Mouse (Mus musculus): ENCODE measurements around the gene Ptpn6.

The Ptpn6 gene

DNA sequence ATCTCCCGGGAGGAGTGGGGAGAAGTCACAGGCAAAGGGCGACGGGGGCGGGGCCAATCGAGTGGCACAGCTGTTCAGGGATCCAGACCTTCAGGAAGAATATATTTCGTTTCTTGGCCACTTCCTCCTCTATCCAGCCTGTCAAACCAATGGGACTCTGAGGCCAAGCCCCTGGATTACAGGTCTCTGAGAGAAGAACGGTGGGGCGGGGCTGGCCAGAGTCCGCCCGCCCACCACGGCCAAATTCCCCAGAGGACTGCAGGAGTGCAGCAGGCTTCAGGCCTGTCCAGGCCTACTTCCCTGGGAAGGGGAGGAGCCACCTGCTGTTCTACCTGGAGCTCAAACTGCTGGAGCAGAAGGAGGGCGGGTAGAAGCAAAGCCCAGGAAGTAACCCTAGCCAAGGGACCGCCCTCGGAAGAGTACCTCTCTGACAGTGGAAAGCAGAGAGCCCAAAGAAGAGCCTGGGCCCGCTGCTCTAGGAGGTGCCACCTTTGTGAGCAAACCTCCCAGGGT, at the start of gene Ptpn6:
Ptpn6 (minus strand) TSS at position 204 of the 513 bp plus-strand sequence.
- peak; percentile 90 to 93 for DNase-seq

DNA sequence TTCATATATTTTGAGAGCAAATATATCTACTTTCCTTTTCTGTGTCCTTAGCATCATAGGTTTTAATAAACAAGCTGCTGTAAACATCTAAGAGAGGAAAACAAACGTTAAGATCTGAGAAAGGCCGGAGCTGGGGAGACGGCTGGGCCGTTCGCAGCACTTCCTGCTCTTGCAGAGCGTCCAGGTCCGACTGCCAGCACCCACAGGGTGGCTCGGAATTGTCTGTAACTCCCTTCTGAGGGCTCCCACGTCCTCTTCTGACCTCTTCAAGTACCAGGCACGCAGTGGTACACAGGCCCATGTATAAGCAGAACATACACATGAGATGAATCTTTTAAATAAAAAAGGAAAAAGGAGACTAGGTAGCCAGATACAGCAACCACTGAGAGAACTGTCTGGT, 49.2 kb upstream of the Ptpn6 start:
- no peak for DNase-seq

DNA sequence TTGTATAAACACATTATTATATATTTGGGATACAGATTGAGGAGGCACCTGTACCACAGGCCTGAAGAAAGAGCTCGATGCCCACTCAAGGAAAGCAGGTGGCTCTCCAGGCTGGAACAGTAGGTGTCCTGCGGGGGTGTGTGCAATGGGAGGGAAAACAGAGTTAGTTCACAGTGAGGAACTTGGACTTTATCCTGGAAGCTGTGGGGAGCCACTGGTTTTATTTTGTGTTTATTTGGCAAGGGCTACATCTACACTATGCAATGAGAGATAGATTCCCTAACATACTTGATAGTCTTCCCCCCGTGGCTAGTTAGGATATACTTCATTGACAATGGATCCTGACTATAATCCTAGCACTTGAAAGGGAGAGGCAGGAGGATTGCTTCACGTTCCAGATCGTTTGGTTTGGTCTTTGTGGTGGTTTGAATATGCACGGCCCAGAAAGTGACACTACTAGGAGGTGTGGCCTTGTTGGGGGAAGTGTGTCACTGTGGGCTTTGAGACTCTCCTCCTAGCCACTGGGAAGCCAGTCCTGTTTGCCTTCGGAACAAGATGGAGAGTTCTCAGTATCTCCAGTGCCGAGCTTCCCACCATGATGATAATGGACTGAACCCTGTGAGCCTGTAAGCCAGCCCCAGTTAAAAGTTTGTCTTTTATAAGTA, 48.4 kb upstream of the Ptpn6 start:
- DNase-seq: no peak

DNA sequence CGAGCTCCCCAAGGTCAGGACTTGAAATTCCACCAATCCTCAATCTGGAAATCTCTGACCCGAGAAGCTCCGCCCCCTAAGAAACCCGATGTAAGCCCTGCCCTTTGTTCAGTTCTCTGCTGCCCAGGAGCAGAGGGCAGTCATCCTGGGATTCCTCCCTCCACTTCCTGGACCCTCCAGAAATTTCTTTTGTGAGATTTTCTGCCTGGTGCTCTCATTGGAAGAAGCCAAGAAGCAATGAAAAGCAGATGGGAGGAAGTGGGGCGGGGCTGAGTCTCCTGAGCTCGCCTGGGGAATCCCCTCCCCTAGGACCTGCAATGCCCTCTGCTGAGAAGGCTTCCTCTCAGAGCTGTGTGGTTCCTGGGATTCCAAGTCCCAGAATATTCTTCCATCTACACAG, 43.9 kb upstream of the Ptpn6 start:
- DNase-seq: no peak

DNA sequence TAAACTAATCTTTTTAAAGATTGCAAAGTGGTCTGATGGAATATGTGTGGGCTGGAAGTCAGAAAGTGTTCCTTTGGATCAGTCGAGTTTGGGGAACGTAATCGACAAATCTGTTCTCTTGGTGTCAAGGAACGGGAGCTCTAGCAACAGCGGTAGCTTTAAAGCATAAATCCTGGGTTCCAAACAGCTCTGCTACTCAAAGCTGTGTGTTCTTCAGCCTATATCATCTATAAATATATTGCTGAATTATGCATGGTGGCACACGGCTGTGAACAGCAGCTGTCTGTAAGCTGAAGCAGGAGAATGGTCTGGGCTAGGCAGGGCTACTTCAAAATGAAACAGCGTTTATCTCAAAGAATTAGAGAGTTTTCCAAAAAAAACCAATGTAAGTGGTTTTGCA, 42.4 kb upstream of the Ptpn6 start:
- DNase-seq: no peak

DNA sequence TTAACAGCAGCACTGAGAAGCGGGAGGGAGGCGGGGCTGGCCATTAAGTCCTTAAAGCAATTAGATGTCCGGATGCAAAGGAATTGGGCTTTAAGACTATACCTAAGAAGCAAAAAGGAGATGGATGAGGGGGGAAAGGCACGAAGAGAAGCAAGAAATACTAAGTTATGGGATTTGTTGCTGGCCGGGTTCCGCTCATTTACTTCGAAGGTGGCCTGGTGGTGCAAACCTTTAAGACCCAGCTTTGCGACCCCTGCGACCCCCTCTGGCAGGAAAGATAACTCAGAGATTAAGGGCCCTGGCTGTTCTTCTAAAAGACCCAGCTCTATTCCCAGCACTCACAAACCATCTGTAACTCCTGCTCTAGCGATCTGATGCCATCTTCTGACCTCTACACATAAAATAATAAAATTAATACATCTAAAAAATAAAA, 41.5 kb upstream of the Ptpn6 start:
- DNase-seq: no peak

DNA sequence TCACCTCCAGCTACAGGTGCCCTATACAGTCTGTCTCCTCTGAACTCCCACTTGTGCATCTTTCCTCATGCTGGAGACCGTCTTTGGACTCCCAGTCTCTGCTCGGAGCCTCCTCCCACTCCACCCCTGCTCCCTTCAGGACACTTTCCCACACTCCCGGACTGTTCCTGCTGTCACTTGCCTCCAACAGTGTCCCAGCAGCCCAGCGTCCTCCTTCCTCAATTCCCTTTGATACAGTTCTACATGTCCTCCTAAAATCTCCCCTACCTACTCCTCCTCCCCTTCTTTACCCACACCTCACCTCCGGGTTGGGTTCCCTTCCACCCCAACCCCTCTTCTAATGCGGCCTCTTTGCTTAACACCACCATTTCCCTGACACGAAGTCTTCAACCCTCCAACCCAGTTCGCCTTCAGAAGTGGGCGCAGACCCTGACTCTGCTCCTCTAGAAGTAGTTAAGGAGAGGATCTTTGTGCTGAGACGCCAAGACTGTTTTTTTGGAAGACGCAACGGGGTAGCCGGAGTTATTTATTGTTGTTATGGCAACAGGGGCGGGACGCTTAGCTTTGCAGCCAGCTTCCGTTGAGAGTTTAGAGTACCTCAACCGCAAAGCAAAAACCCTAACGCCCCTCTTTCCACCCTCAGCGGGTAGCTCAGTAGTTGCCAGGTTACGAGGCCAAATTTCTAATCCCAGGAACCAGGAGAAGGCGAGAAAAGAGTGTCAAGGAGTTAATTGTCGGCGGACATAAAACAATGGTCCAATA, 40.9 kb upstream of the Ptpn6 start, which contains the start of gene Lrrc23:
Lrrc23 (minus strand) TSS at position 506 of the 762 bp plus-strand sequence.
- DNase-seq: peak; percentile 55 to 63

DNA sequence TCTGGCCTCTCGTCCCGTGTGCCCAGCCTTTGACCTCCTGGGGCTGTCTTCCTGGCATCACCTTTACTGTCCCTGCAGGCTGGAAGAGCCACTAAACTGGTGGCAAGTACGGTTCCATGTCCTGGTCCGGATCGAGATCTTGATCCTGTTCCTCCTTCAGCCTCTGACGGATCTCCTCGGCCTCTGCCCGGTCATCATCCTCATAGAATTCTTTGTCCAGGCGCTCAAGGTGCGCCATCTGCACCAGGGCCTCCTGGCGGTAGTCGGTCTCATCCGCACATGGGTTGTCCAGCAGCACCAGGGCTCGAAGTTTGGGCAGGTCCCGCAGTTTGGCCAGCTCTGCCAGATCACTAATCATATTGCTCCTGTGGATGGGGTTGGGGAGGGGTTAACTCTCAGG, 32.0 kb upstream of the Ptpn6 start:
- DNase-seq: no peak

DNA sequence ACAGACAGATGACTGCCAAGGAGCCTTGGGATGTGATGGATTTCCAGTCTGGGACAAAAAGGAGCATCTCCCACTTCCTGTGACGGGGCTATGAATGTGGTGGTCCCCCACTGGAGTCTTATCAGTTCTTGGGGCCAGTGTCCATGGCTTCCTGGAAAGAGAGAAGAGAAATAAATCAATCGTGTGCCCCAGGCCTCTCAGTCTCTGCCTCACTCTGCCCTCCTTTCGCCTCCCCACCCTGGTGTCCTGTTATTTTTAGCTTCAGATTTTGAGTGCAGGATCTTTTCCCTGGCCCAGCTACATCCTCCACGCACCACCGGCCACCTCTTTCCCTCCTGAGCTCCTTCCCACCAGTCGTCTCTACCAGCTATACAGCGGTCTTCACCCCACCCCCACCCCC, 31.5 kb upstream of the Ptpn6 start:
- no peak for DNase-seq

DNA sequence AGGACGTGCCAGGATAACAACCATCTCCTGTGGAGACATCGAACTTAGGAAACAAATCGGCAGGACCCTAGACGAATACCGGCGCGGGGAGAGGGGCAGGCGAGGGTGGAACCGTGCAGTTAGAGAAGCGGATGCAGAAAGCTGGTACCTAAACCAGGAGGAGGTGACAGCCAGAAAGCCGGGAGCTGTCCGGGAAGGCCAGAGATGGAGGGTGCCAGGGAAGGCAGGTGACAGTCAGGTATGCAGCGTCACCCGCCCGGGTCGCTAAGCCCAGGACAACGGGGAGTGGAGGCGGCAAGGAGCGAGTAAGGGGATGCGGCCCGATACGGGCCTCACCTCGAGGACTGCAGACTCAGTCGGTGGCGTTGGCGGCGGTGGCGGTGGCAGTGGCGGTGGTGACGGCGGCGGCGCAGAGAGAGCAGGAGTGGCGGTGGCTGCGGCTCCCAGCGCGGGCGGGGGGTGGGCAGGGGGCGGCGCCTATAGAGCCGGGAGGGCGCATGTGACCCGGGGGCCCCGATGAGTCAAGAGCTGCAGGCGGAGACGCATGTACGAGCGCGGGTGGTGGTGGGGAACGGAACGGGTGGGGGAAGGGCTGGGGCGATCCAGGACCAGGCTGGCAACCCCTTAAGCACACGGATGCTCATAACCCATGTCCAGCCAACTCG, 30.7 kb upstream of the Ptpn6 start, which contains the start of gene Eno2:
Eno2 (minus strand) TSS at position 573 of the 665 bp plus-strand sequence.
- peak in 1 of 2 experiments; percentile 38 for DNase-seq

DNA sequence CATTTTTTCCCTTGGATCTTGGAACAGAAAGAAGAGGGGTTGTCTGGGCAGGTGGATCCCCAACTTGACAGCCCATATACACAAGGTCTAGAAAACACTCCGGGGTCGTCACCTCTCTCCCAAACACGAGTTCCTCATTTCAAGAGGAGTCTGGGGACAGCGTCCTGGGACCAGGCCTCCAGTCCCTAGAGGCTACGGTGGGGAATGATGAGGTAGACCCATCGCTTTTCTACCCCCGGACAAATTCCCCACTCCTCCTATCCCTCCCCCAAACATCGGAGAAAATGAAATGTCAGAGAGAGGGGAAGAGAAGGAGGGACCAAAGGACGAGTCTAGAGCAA, 30.2 kb upstream of the Ptpn6 start:
- no peak for DNase-seq

DNA sequence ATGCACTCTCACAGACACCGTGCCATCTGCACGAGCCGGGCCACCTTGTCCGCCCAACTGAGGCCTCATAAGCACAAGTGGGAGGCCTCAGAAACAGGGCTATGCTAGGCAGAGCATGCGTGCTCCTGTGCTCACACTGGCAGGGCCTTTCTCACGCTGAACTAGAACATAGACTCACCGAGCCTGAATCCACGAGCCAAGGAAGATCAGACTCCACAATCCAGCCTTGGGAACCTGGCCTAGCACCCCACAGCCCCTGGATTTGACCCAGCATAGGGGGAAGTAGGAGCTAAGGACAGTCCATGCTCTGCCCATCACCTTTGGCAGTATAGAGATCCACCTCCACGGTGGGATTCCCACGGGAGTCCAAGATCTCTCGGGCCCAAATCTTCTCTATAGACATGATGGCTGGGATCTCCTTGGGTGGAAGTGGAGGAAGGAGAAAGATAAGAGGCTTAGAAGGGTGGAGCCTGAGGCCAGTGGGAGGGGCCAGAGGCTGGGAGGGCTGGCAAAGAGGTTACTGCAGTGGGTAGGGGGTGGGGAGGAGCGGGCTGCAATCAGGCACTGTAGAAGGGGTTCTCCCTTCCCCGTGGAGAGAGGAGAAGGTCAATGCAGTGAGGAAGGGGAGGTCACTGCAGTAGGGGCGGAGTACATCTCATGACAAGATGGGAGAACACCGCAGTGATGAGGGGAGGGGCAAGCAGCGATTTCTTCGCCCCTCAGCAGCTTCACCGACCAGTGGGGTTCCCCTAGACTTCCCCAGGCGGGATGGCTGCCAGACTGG, 29.6 kb upstream of the Ptpn6 start:
- DNase-seq: no peak

DNA sequence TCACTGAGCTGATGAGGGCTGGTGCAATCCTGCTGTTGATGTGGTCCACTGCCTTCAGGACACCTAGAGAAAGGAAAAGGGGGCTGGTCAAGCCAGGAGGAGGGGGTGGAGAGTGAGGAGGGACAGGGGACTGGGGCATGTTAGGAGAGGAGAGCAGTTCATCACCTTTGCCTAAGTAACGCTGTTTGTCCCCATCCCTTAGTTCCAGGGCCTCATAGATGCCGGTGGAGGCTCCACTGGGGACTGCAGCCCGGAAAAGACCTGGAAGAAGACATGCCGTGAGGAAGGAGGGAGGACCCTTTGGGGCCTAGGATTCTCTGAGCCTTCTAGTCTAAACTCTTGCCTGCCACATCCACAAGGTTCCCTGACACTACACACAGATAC, 29.0 kb upstream of the Ptpn6 start:
- DNase-seq: no peak

DNA sequence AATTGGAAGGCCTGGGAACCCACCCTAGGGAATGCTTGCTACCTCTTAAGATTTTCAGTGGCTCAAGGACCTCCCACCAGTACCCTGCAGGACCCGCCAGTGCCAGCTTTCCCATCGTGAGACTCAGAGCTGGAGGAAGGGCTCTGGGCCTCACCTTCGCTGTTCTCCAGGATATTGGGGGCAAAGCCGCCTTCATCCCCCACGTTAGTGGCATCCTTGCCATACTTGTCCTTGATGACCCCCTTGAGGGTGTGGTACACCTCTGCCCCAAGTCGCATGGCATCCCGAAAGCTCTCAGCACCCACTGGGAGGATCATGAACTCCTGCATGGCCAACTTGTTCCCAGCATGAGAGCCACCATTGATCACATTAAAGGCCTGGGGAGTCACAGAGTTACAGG, 27.4 kb upstream of the Ptpn6 start:
- DNase-seq: no peak

DNA sequence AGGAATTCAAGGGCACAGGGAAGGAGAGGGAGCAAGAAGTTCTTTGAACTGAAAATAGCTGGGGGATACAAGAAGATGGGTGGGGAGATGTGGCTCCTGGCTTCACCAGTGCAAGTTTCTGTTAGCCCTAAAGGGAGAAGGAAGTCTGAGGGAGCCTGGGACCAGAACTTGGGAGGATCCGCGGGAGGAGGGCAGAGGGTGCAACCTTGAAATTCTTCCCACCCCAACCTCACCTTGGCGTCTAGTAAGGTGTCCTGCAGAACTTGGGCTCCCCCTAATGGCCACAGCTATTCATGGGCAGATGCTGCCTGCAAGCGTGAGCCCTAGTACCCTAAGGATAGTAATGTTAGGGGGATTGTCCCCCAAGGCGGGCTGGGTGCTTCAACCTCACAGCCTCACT, 20.7 kb upstream of the Ptpn6 start:
- peak; percentile 84 to 91 for DNase-seq

DNA sequence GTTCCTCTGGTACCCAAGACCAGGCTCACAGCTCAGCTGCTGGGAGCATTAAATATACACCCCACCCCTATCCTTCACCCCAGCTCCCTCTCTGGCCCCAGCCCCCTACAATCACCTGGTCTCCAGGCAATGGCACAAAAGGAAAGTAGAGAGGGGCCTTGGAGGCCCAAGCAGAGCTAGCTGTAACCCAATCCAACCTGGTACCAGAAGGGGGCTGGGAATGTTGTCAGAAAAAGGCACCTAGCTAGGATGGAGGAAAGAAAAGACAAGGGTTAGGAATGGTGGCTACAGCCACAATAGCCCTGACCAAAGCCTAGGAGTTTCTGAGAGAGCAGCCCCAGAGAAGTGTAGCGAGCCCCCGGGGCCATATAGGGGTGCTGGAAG, 20.3 kb upstream of the Ptpn6 start:
- DNase-seq: no peak

DNA sequence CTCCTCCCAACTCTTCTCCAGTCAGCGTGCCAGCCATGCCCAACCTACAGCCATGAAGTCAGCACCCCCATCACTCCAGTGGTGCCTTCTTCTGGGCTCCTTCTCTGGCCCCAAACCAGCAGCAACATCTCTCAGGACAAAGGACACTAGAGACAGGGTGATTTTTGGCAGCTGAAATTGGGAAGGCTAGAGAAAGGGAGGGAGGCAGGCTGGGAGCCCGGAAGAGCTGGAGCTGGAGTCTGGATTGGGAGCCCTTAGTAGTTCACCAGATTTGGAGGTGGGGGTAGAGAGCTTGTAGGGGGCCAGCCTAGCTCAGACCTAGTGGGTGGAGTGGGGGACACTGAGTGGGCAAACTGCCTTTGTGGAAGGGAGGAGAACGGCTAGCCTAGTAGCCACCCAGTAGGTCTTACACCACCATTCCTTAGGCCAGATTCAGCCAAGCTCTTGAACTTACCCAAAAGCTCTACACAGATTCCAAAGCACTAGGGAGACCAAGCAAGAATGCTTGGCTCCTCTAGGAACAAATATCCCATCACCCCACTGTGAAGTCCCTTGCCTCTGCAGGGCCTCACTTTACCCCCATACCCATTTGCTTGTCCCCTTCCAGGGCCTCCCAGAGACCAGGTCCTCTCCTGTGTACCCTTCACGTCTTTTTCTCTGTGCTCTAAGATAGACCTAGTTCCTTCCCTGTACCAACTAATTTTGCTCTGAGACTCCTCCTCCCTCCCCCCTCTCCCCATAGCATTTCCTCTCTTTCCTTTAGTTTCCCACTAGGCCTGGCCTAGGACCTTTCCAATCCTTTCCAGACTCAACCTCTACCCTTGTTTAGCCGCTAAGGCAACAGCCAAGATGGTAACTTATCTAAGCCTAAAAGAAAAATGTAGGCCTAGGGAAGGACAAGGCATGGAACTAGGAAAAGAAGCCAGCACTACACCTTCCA, 19.7 kb upstream of the Ptpn6 start:
- DNase-seq: peak; percentile 34 to 36

DNA sequence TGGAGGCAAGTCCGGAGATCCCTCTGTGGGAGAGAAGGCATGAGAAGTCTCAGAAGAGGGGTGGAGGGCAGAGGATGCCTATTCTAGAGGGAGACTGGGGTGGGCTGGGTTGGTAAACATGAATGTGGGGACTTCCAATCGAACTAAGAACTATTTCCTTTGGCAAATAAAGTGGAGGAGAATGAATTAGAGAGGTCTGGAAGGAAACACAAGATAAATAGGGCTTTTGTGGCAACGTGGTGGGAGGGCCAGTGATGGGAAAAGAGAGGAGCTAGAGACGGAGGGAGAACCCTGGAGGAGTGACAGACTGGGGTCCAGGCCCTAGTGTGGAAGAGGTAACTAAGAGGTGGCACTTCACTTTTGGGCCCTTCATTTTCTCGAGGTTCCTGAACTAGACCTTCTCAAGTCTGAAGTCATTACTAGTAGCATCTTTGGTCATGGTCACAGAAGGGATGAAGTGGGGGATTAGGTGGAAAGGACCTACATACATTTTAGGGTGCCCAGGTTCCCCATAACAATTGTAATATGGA, 18.9 kb upstream of the Ptpn6 start:
- no peak for DNase-seq

DNA sequence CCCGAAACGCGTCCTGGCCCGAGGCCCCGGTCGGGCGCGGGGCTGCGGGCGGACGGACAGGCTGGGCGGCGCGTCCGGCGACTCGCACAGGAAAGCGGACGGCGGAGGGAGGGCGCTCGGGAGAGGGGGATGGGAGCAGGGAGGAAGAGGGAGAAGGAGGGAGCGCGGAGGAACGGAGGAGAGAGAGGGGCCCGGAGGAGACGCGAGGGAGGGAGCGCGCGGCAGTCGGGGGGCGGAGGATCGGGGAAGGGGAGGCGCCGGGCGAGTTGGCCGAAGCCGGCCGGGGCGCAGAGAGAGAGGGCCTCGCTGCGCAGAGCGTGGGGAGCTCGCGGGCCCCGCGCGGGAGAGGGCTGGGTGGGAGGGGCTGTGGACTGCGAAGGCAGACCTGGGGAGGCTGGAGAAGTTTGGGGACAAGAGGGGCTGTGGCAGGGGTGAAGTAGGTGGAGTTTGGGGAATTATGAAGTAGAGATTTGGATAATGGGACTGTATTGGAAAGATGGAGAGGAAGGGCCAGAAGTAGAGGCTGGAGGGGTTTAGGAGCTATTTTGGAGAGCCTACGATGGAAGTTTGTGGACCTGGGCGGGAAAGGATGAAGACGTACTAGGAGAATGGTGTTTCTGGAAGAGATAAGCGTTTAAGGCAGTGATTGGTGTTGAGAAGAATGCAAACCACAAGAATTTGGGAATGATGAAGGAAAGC, 18.3 kb upstream of the Ptpn6 start:
- DNase-seq: peak; percentile 89 to 90

DNA sequence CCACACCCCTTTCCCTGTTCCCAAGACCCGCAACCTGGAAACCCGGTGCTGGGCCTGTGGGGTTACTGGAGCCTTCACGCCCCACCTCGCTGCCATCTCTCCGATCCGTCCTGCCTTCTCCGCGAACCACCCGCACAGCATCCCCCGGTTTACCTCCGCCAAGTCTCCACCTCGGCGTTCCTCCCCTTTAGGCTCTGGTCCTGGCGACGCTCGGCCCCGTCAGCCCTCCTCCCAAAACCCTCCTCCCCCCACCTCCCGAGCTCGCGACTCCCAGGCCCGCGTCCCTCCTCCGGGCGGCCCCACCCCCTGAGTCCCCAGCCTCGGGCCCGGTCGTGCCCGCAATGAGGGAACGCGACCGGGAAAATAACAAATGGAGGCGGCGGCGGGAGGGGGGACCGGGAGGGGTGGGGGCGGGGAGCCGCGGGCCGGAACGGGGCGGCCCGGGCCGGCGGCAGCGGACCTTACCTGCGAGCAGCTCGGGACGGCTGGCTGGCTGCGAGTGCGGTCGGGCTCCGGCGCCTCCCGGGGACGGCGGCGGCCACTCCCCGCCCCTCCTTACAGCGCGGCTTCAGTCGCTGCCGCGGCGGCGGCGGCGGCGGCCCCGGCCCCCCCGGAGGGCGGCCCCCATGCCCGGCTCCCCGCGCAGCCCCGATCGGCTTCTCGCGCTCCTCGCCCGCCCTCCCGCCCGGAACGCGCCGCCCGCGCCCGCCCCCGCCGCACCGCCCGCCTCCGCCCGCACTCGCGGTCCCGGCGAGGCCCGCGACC, 17.5 kb upstream of the Ptpn6 start, which contains the start of the genes Gm45234 and Atn1:
Gm45234 (minus strand) TSS at position 191 of the 765 bp plus-strand sequence.
Atn1 (minus strand) TSS at position 694 of the 765 bp plus-strand sequence.
- peak; percentile 74 to 84 for DNase-seq

Data from lung, adult 18-20 months (tissue).